Mouse (Mus musculus) inflammation-experienced regulatory T-cells (primary cell): ENCODE data around the gene Ran. TPM values are rescaled to one million over a fixed set of nuclear protein-coding genes. Genes with fewer than 3 reads are reported as not detected.

Source experiments
- polyA plus RNA-seq, 2 experiments: library from polyadenylated mRNA; unstranded; fragments of 100-300 nt; shearing (Covaris generic); gene quantifications; one replicate each; pipeline ENCODE4 v1.2.1; 2017

Gene Ran
- 100 to 1,000 TPM; 175 to 176 TPM for polyA plus RNA-seq

GRCm38 (mm10) chr5:129019497-129020299 is at the start of gene Ran:
Gene Ran, plus strand, starts transcription at chr5:129020069.

GRCm38 (mm10) chr5:129008412-129008826 is 11.4 kb upstream of the Ran start, which contains the start of gene Stx2:
Gene Stx2, minus strand, starts transcription at chr5:129008574.

Other genes with a start within 250 kb of the Ran start
- under 1 TPM; 0.05 to 0.54 TPM for gene Rimbp2, start 66.6 kb upstream of the Ran start, polyA plus RNA-seq
- gene Stx2, start 11.5 kb upstream of the Ran start, polyA plus RNA-seq: 10 to 100 TPM in 1 of 2 experiments, 1 to 10 TPM in 1; 9.2 to 11.3 TPM
- gene Adgrd1, start 76.7 kb downstream of the Ran start, polyA plus RNA-seq: 1 to 10 TPM in 1 of 2 experiments, under 1 TPM in 1; 0.82 to 1.5 TPM